9 mouse cellular contexts compared by ENCODE assay signal in the genomic region with DNA sequence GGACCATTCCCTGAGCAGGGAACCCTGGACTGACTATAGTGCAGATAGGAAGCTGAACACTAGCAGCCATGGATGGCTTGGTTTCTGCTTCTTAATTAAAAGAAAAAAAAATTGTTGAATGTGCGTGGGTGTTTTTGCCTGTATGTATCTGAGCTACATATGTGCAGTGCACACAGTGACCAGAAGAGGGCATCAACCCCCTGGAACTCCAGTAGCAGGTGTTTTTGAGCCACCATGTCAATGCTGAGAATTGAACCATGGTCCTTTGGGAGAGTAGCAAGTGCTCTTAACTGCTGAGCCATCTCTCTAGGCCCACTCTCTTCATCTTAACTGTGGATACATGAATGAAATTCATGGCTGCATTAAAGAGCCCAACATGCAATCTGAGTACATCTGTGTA.
DNase-seq lines count a peak whose midpoint lies in the region; ATAC-seq and TF ChIP-seq lines count a peak whose summit lies in the region.
"Had no signal": no experiment of that assay in that cellular context is flagged by ENCODE, and none has a peak within 500 bp of the region (broad histone marks: within the 10 kb centered on the region; RNA-seq: fewer than 3 reads in every experiment).

No protein-coding gene starts in this region.

- no peak for DNase-seq in forebrain, postnatal 0 days
- peak; percentile 17 for DNase-seq in midbrain, embryonic 14.5 days
- no peak for DNase-seq in midbrain, embryonic 10.5 days (ENCODE audit: low spot score)
- DNase-seq in kidney, postnatal 14 days: peak; percentile 4
- DNase-seq in urinary bladder, adult 2 months (ENCODE audit: low spot score): no peak
- no peak for DNase-seq in right cerebral cortex, postnatal 4 days
- DNase-seq in heart, embryonic 10.5 days (ENCODE audit: low spot score): no peak
- DNase-seq: heart, adult 11 months had no signal

- H3K36me3 ChIP-seq in forebrain, postnatal 0 days (ENCODE audit: insufficient read depth): no peaks in the 10 kb centered on the region
- no peaks in the 10 kb centered on the region for H3K36me3 ChIP-seq in forebrain, embryonic 15.5 days
- H3K36me3 ChIP-seq in midbrain, embryonic 14.5 days (ENCODE audit: control insufficient read depth, insufficient read depth, low read length): no peaks in the 10 kb centered on the region
- no peaks in the 10 kb centered on the region for H3K36me3 ChIP-seq in midbrain, embryonic 10.5 days
- no peaks in the 10 kb centered on the region for H3K36me3 ChIP-seq in heart, embryonic 10.5 days

- H3K4me3 ChIP-seq in forebrain, postnatal 0 days (ENCODE audit: low read depth, low read length): no peak overlapping the region
- H3K4me3 ChIP-seq in forebrain, embryonic 15.5 days: no peak overlapping the region
- H3K4me3 ChIP-seq in midbrain, embryonic 14.5 days (replicated peaks; ENCODE audit: low read depth, low read length): no peak overlapping the region
- no peak overlapping the region for H3K4me3 ChIP-seq in midbrain, embryonic 10.5 days
- H3K4me3 ChIP-seq in heart, embryonic 10.5 days: no peak overlapping the region

- no peak overlapping the region for H3K9ac ChIP-seq in forebrain, postnatal 0 days
- H3K9ac ChIP-seq in forebrain, embryonic 15.5 days (replicated peaks): no peak overlapping the region
- H3K9ac ChIP-seq in midbrain, embryonic 14.5 days (replicated peaks; ENCODE audit: low read length): no peak overlapping the region

- ATAC-seq in forebrain, postnatal 0 days: no peak
- ATAC-seq in forebrain, embryonic 15.5 days (replicated peaks): no peak
- no peak for ATAC-seq in midbrain, embryonic 14.5 days (ENCODE audit: low FRiP score, low TSS enrichment)

- no peaks in the 10 kb centered on the region for H3K4me1 ChIP-seq in forebrain, postnatal 0 days (ENCODE audit: insufficient read depth)
- H3K4me1 ChIP-seq in forebrain, embryonic 15.5 days: no peaks in the 10 kb centered on the region
- no peaks in the 10 kb centered on the region for H3K4me1 ChIP-seq in midbrain, embryonic 14.5 days (ENCODE audit: control insufficient read depth, insufficient read depth, low read length)
- H3K4me1 ChIP-seq in midbrain, embryonic 10.5 days: no peaks in the 10 kb centered on the region
- no peaks in the 10 kb centered on the region for H3K4me1 ChIP-seq in heart, embryonic 10.5 days

- no peak overlapping the region for H3K27ac ChIP-seq in forebrain, postnatal 0 days (ENCODE audit: low read depth, low read length)
- H3K27ac ChIP-seq in forebrain, embryonic 15.5 days (replicated peaks): no peak overlapping the region
- H3K27ac ChIP-seq in midbrain, embryonic 14.5 days (replicated peaks; ENCODE audit: low read depth, low read length): no peak overlapping the region
- no peak overlapping the region for H3K27ac ChIP-seq in midbrain, embryonic 10.5 days (replicated peaks)
- no peak overlapping the region for H3K27ac ChIP-seq in heart, embryonic 10.5 days

- no peak overlapping the region for H3K4me2 ChIP-seq in forebrain, postnatal 0 days (ENCODE audit: low read depth)
- no peak overlapping the region for H3K4me2 ChIP-seq in forebrain, embryonic 15.5 days (replicated peaks)
- no peak overlapping the region for H3K4me2 ChIP-seq in midbrain, embryonic 14.5 days (ENCODE audit: low read length)

- H3K27me3 ChIP-seq in forebrain, postnatal 0 days (ENCODE audit: insufficient read depth, low read length): no peaks in the 10 kb centered on the region
- H3K27me3 ChIP-seq in forebrain, embryonic 15.5 days: no peaks in the 10 kb centered on the region
- H3K27me3 ChIP-seq in midbrain, embryonic 14.5 days (ENCODE audit: control insufficient read depth, insufficient read depth, low read length): no peaks in the 10 kb centered on the region
- H3K27me3 ChIP-seq in midbrain, embryonic 10.5 days (ENCODE audit: low read depth, poor library complexity, severe bottlenecking): no peaks in the 10 kb centered on the region
- H3K27me3 ChIP-seq in heart, embryonic 10.5 days (ENCODE audit: insufficient read depth, poor library complexity, severe bottlenecking): no peaks in the 10 kb centered on the region

- 73% methylated on average over 1 of the region's 1 CpGs for WGBS in forebrain, postnatal 0 days
- 87% methylated on average over 1 of the region's 1 CpGs for WGBS in forebrain, embryonic 15.5 days
- 75% methylated on average over 1 of the region's 1 CpGs for WGBS in midbrain, embryonic 14.5 days
- WGBS in midbrain, embryonic 10.5 days: 86% methylated on average over 1 of the region's 1 CpGs
- 75% methylated on average over 1 of the region's 1 CpGs for WGBS in heart, embryonic 10.5 days

- no peaks in the 10 kb centered on the region for H3K9me3 ChIP-seq in forebrain, postnatal 0 days (ENCODE audit: low read length)
- no peaks in the 10 kb centered on the region for H3K9me3 ChIP-seq in forebrain, embryonic 15.5 days
- no peaks in the 10 kb centered on the region for H3K9me3 ChIP-seq in midbrain, embryonic 14.5 days (ENCODE audit: control insufficient read depth, low read length)
- no peaks in the 10 kb centered on the region for H3K9me3 ChIP-seq in midbrain, embryonic 10.5 days (replicated peaks)
- H3K9me3 ChIP-seq in heart, embryonic 10.5 days: no peaks in the 10 kb centered on the region

- peak; percentile 33 for TF ChIP-seq CTCF in forebrain, postnatal 0 days (IDR thresholded peaks at IDR 0.05; ENCODE audit: low read depth)

Comparison
In these comparisons a context has a peak if more than half of its experiments do, and no peak if none do; other contexts are left out.
1. DNase-seq: peak in midbrain, embryonic 14.5 days (single experiment) and kidney, postnatal 14 days (single experiment); none in forebrain, postnatal 0 days (single experiment), midbrain, embryonic 10.5 days (single experiment), urinary bladder, adult 2 months (single experiment), right cerebral cortex, postnatal 4 days (single experiment) and heart, embryonic 10.5 days (single experiment).